Mouse (Mus musculus) liver, embryonic 11.5 days (tissue): ENCODE data around the gene Camp. TPM values are rescaled to one million over a fixed set of nuclear protein-coding genes. Genes with fewer than 3 reads are reported as not detected.
"Not testable (repeated sequence)": the region's sequence is repeated elsewhere in the genome, so short reads cannot be mapped to it uniquely, and the experiment has no call there.

Experiments
- ATAC-seq: fragments of 200-750 bp; cut with Nextera tagmentation; replicated peaks from 2 replicates; pipeline ENCODE4 v1.8.0; 2017; ENCODE audit warnings: moderate number of reproducible peaks, mild to moderate bottlenecking, moderate TSS enrichment, moderate library complexity; ENCODE audit not compliant: low FRiP score
- DNase-seq: peaks from one replicate; pipeline ENCODE4 v3.0.0-alpha.2; 2017; ENCODE audit warnings: low spot score
- H3K27ac ChIP-seq: fragments of 300-500 bp; sonication (generic); 2 replicates; pipeline ENCODE4 v1.5.1; 2014; ENCODE audit warnings: mild to moderate bottlenecking, low read depth, low read length, control low read depth
- H3K27me3 ChIP-seq: fragments of 300-500 bp; sonication (generic); replicated peaks from 2 replicates; pipeline ENCODE4 v1.6.1; 2014; ENCODE audit warnings: low read length, mixed read lengths; ENCODE audit not compliant: control insufficient read depth, insufficient read depth
- H3K36me3 ChIP-seq: fragments of 300-500 bp; sonication (generic); 2 replicates; pipeline ENCODE4 v1.6.1; 2014; ENCODE audit warnings: mild to moderate bottlenecking, low read length, moderate library complexity, mixed read lengths; ENCODE audit not compliant: control insufficient read depth, insufficient read depth
- H3K4me1 ChIP-seq: fragments of 300-500 bp; sonication (generic); replicated peaks from 2 replicates; pipeline ENCODE4 v1.6.1; 2014; ENCODE audit warnings: low read length, mixed read lengths; ENCODE audit not compliant: control insufficient read depth, insufficient read depth
- H3K4me2 ChIP-seq: fragments of 300-500 bp; sonication (generic); 2 replicates; pipeline ENCODE4 v1.6.1; 2014; ENCODE audit warnings: mild to moderate bottlenecking, control low read depth, moderate library complexity
- H3K4me3 ChIP-seq: fragments of 300-500 bp; sonication (generic); 2 replicates; pipeline ENCODE4 v1.5.1; 2014; ENCODE audit warnings: low read depth, low read length, control low read depth
- H3K9ac ChIP-seq: fragments of 300-500 bp; sonication (generic); 2 replicates; pipeline ENCODE4 v1.6.1; 2014; ENCODE audit warnings: low read depth, low read length, control low read depth
- H3K9me3 ChIP-seq: fragments of 300-500 bp; sonication (generic); 2 replicates; pipeline ENCODE4 v1.6.1; 2016; ENCODE audit warnings: low read length, inconsistent platforms, mixed read lengths; ENCODE audit not compliant: control insufficient read depth
- WGBS: fragments of 180-500 bp; shearing (Covaris S2); extraction: QIAGEN DNeasy Blood & Tissue Kit; methylation state at CpG from one replicate; pipeline ENCODE4 v1.1.7; 2014; 5-methylcytosine and 5-hydroxymethylcytosine counted together
- polyA plus RNA-seq: library from polyadenylated mRNA; unstranded; fragments of >200 nt; fragmentation: Nextera tagmentation; extraction: Ambion mirVana; gene quantifications from 2 replicates; pipeline ENCODE4 v1.2.1, GENCODE M21; 2014

The Camp gene
- polyA plus RNA-seq, 1 experiment from 2014 or later = 13.5 TPM

DNA sequence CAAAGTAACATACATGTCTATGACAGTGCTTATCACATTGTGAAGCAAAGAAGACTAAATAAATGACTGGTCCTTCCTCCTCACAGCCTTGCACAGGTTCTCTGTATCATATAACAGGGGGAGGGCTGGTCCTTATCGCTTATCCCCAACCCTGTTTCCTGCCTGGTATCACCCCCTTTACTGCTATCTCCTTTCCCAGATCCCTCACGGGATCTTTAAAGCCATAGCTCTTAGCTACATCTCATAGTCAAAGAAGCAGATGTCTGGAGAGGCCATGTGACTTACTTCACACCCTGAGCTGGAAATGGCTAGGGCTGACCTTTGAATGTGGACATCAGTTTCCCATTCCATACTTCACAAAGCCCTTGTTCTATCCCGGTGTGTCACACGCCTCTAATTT is 23.7 kb downstream of the Camp start:
- no peaks in the 10 kb centered on the region for H3K27me3 ChIP-seq
- ATAC-seq (peak; percentile 91), DNase-seq (no peak)
- no peaks in the 10 kb centered on the region for H3K36me3 ChIP-seq
- H3K27ac ChIP-seq = no peak overlapping the region
- H3K9me3 ChIP-seq = no peaks in the 10 kb centered on the region
- H3K9ac ChIP-seq = no peak overlapping the region
- H3K4me3 ChIP-seq = no peak overlapping the region
- peaks cover 7% of the 10 kb centered on the region for H3K4me1 ChIP-seq
- WGBS = 24% methylated on average over 4 of the region's 4 CpGs
- no peak overlapping the region for H3K4me2 ChIP-seq

DNA sequence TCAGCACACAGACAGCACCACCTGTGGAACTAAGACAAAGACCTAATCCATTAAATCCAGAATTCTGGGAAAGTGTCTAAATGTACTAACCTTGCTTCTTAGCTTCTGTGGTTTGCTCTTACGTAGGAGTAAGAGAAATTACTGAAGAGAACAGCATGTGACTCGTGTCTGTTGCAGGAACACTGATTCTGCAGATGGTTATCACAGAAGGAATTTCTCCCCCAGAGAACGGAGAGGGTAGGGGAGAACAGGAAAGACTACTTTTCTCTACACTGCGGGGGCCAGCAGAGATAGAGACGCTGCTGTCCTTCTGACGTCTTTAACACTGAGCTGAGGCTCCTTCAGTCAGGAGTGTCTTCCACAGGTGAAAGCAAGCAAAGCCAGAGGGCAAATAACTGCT is 33.1 kb downstream of the Camp start:
- WGBS = 28% methylated on average over 6 of the region's 6 CpGs
- Histone ChIP-seq H3K4me3 (no peak overlapping the region), H3K9me3 (no peaks in the 10 kb centered on the region), H3K4me1 (no peaks in the 10 kb centered on the region), H3K27ac (no peak overlapping the region), H3K36me3 (no peaks in the 10 kb centered on the region), H3K9ac (no peak overlapping the region), H3K27me3 (no peaks in the 10 kb centered on the region), H3K4me2 (no peak overlapping the region)
- DNase-seq = no peak
- no peak for ATAC-seq

DNA sequence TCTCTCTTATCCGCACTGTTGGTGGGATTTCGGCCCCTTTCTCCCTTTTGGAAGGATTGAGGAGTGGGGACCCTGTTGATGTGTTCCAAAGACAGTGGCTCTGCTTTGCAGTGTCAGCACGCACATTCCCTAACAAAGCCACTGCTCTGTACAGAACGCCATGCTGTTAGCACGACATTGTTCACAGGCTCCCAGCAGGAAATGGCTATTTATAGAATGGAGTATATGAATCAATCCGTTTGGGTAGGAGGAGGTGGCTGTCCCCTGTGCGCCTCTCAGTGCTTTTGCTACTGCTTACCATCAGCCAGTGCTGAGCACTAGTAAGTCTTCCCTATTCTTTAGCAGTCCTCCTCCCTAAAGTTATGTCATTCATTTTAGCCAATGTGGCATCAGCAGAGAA is 36.0 kb downstream of the Camp start:
- Histone ChIP-seq H3K27ac (no peak overlapping the region), H3K9me3 (no peaks in the 10 kb centered on the region), H3K4me2 (no peak overlapping the region), H3K27me3 (no peaks in the 10 kb centered on the region), H3K36me3 (no peaks in the 10 kb centered on the region), H3K9ac (no peak overlapping the region), H3K4me1 (no peaks in the 10 kb centered on the region), H3K4me3 (no peak overlapping the region)
- ATAC-seq = no peak
- WGBS = 50% methylated on average over 7 of the region's 7 CpGs
- DNase-seq = no peak

DNA sequence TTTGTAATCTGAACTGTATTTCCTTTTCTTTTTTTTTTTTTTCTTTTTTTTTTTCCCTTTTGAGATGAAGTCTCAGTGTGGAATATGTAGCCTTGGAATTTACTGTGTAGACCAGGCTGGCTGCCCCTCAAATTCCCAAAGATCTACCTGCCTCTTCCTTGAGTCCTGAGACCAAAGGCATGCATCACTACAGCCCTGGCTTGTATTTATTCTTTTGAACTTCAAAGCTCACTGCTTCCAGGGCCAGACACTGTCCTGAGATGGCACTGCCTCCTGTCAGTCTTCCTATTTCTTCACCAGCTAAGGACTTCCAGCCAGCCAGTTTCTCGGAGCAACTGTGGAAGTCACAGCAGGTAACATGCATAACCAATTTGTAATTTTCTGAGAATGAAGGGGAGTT is 37.4 kb downstream of the Camp start, which contains the start of gene Spink8:
Gene Spink8, plus strand, starts transcription at position 301 of the 400 bp plus-strand sequence.
- Histone ChIP-seq H3K27me3 (no peaks in the 10 kb centered on the region), H3K9ac (no peak within 1 kb of the TSS), H3K4me1 (no peaks in the 10 kb centered on the region), H3K36me3 (no peaks in the 10 kb centered on the region), H3K4me3 (no peak within 1 kb of the TSS), H3K9me3 (no peaks in the 10 kb centered on the region), H3K27ac (no peak within 1 kb of the TSS), H3K4me2 (no peak within 1 kb of the TSS)
- no peak for DNase-seq
- ATAC-seq = no peak
- WGBS = 73% methylated on average over 1 of the region's 1 CpGs

DNA sequence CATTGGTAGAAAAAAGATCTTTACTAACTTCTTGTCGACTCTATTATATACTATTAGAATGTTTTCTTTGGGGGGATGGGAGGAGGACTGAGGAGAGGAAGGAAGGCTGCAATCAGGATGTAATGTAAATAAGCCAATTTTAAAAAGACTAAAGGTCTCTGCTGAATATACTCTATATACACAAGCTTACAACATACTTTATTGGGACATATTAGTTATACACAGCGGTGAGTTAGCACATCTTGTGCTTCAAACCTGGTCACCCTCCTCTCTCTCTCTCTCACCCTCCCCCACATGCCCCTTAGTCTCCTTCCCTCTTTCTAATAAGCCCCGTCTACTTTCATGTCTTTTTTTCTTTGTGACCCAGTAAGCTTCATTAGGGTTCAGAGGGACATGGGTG is 41.5 kb downstream of the Camp start:
- Histone ChIP-seq H3K36me3 (no peaks in the 10 kb centered on the region), H3K4me1 (no peaks in the 10 kb centered on the region), H3K9me3 (no peaks in the 10 kb centered on the region), H3K9ac (no peak overlapping the region), H3K4me2 (no peak overlapping the region), H3K4me3 (no peak overlapping the region), H3K27me3 (no peaks in the 10 kb centered on the region), H3K27ac (no peak overlapping the region)
- no peak for DNase-seq
- WGBS = 51% methylated on average over 3 of the region's 3 CpGs
- ATAC-seq = no peak

DNA sequence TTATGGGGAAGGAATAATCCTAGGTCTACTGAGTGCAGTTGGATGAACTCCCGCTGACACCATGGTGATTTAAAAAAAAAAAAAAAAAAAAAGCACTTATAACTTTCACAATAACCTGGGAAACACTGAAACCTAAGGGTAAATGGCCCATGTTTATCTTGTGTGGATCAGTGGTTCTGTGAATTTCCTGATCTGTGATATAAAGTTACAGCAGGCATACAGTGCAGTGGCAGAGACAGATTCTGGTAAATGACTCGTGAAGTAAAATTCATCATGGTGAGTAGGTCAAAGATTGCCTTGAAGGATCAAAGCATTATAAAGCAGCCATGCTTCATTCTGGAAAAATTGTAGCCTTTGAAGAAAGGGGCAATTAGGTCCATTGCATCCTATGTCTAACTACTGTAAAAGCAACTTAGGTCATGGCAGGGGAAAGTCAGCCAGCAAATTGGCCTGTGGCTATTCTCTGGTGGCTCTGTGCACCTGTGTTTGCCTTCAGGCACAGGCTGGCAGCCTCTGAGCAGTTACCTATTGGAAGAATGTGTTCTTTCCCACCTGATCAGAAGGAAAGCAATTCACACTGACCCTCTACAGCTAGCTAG is 42.6 kb downstream of the Camp start:
- Histone ChIP-seq H3K4me1 (no peaks in the 10 kb centered on the region), H3K36me3 (no peaks in the 10 kb centered on the region), H3K4me2 (no peak overlapping the region), H3K9me3 (no peaks in the 10 kb centered on the region), H3K4me3 (no peak overlapping the region), H3K27ac (no peak overlapping the region), H3K9ac (no peak overlapping the region), H3K27me3 (no peaks in the 10 kb centered on the region)
- WGBS = 78% methylated on average over 2 of the region's 2 CpGs
- ATAC-seq (no peak), DNase-seq (no peak)

DNA sequence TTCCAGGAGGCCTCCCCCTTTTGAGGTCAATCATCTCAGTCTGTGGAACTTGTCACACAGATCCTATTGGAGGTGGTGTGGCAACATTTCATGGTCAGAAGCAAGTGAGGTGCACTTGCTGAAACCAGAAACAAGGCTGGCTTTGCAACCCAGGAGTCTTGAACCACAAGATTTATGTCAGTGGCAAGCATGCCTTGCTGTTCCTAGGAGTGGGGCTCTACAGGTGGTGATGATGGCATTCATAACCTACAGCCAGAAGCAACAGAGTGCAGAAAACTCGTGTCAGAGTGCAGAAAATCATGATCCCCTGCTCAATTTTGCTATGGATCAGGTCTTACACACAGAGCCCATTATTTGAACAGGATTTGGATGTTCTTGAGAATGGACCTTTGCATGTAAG is 43.2 kb downstream of the Camp start:
- Histone ChIP-seq H3K4me1 (no peaks in the 10 kb centered on the region), H3K9me3 (no peaks in the 10 kb centered on the region), H3K36me3 (no peaks in the 10 kb centered on the region), H3K27me3 (no peaks in the 10 kb centered on the region), H3K4me2 (no peak overlapping the region), H3K9ac (no peak overlapping the region), H3K27ac (no peak overlapping the region), H3K4me3 (no peak overlapping the region)
- DNase-seq = no peak
- WGBS = 38% methylated on average over 1 of the region's 1 CpGs
- ATAC-seq = no peak

DNA sequence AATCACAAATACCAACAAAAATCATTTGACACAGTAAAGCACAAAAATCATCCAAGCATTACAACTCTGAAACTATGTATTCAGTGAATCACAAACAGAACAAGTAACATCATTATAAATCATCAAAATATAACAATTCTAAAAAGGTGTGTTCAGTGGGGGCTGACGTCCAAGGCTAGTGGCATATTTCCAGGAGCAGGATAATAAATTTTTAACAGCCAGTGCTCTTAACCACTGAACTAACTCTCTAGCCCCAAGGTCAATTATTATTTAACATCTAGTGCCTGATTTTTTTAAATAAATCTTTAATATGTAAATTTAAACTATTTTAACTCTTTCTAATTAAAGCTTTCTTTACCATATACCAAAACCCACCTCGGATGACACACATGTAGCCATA is 43.8 kb downstream of the Camp start:
- not testable (repeated sequence) for H3K4me1 ChIP-seq, H3K9ac ChIP-seq, H3K36me3 ChIP-seq, H3K4me2 ChIP-seq, DNase-seq, H3K4me3 ChIP-seq, H3K9me3 ChIP-seq, H3K27ac ChIP-seq, H3K27me3 ChIP-seq, ATAC-seq
- 86% methylated on average over 2 of the region's 2 CpGs for WGBS

DNA sequence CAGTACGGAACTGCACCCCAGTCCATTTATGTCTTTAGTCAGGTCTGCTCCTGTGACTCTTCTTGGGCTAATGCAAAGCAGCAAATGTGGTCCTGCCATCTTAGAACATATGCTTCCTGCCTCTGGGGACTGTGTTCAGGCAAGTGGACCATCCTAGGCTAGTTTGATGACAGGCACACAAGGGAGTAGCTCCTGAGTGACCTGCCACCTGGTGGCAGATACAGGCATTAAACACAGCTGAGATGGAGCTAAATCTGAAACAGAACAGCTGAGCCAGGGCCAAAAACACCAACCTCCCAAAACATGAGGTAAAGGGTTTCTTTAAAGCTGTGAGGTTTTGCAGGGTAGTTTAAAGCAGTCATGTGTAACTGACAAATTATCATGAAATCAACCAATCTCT is 51.4 kb downstream of the Camp start:
- no peaks in the 10 kb centered on the region for H3K27me3 ChIP-seq
- H3K4me2 ChIP-seq = no peak overlapping the region
- H3K9me3 ChIP-seq = no peaks in the 10 kb centered on the region
- no peak for DNase-seq
- H3K4me1 ChIP-seq = no peaks in the 10 kb centered on the region
- H3K27ac ChIP-seq = no peak overlapping the region
- no peak overlapping the region for H3K4me3 ChIP-seq
- no peak for ATAC-seq
- 91% methylated on average over 1 of the region's 1 CpGs for WGBS
- H3K36me3 ChIP-seq = no peaks in the 10 kb centered on the region
- H3K9ac ChIP-seq = no peak overlapping the region
